Mouse (Mus musculus) CH12.LX (cell line): ENCODE measurements around the gene Lmod2. TPM values are rescaled to one million over a fixed set of nuclear protein-coding genes. Genes with fewer than 3 reads are reported as not detected.

Source experiments
- DNase-seq: peaks from one replicate; pipeline ENCODE4 v3.0.0-alpha.2; 2013; ENCODE audit errors: extremely low read depth
- H3K27ac ChIP-seq: 2 replicates; pipeline ENCODE4 v1.5.1; 2012; ENCODE audit warnings: low read depth, mild to moderate bottlenecking, control low read depth, moderate library complexity; ENCODE audit not compliant: insufficient read depth
- H3K27me3 ChIP-seq: replicated peaks from 2 replicates; pipeline ENCODE3; 2012; ENCODE audit warnings: inconsistent platforms
- H3K36me3 ChIP-seq, 2 experiments: replicated peaks in 1 of 2; 2 replicates each; pipeline versions ENCODE3 to v1.6.1; 2012; ENCODE audit warnings: inconsistent platforms in 1 of 2, low read length in 1 of 2, mild to moderate bottlenecking in 1 of 2, mixed read lengths in 1 of 2, moderate library complexity in 1 of 2; ENCODE audit not compliant: control insufficient read depth in 1 of 2, insufficient read depth in 1 of 2
- H3K4me1 ChIP-seq, 2 experiments: 2 replicates each; pipeline ENCODE4 v1.6.1; 2012; ENCODE audit warnings: inconsistent platforms in 1 of 2, moderate library complexity in 1 of 2; ENCODE audit not compliant: insufficient read depth in 2 of 2, control insufficient read depth in 1 of 2
- H3K4me2 ChIP-seq: 2 replicates; pipeline ENCODE4 v1.6.1; 2012; ENCODE audit warnings: low read depth, mild to moderate bottlenecking, control low read depth; ENCODE audit not compliant: poor library complexity, insufficient read depth, severe bottlenecking
- H3K4me3 ChIP-seq, 3 experiments: fragments of 150-350 bp in 1 of 3; sonication (generic) in 1 of 3; replicated peaks in 1 of 3; 2 replicates each; pipeline versions ENCODE3 to v1.5.1; 2011 to 2012; ENCODE audit warnings: low read depth in 2 of 3, low read length in 2 of 3, mild to moderate bottlenecking in 2 of 3, moderate library complexity in 2 of 3, control low read depth in 1 of 3, improper control_type of control experiment in 1 of 3, inconsistent platforms in 1 of 3, mixed read lengths in 1 of 3; ENCODE audit not compliant: poor library complexity in 1 of 3
- H3K79me2 ChIP-seq: replicated peaks from 2 replicates; pipeline ENCODE4 v1.6.1; 2012; ENCODE audit warnings: mild to moderate bottlenecking, moderate library complexity; ENCODE audit not compliant: control insufficient read depth, poor library complexity, insufficient read depth, severe bottlenecking; ENCODE audit errors: extremely low read depth
- H3K9ac ChIP-seq: 2 replicates; pipeline ENCODE4 v1.6.1; 2012; ENCODE audit warnings: low read depth, mild to moderate bottlenecking, control low read depth, moderate library complexity; ENCODE audit not compliant: insufficient read depth
- H3K9me3 ChIP-seq: replicated peaks from 2 replicates; pipeline ENCODE3; 2012; ENCODE audit warnings: low read length, inconsistent platforms, mixed read lengths
- BHLHE40 ChIP-seq: IDR thresholded peaks from 2 replicates; pipeline ENCODE4 v1.6.1; 2011; ENCODE audit warnings: mild to moderate bottlenecking, low read depth, low read length, improper control_type of control experiment
- CHD2 ChIP-seq: IDR thresholded peaks from 2 replicates; pipeline ENCODE4 v1.6.1; 2011; ENCODE audit warnings: low read length, improper control_type of control experiment
- CTCF ChIP-seq, 2 experiments: IDR thresholded peaks in 1 of 2; conservative IDR thresholded peaks in 1 of 2; 2 replicates each; pipeline ENCODE4 v1.5.1; 2011 to 2012; ENCODE audit warnings: low read depth in 2 of 2, low read length in 2 of 2, improper control_type of control experiment in 1 of 2, inconsistent platforms in 1 of 2, mild to moderate bottlenecking in 1 of 2, moderate library complexity in 1 of 2
- ELF1 ChIP-seq: IDR thresholded peaks from 2 replicates; pipeline ENCODE4 v1.6.1; 2014; ENCODE audit warnings: low read depth, mild to moderate bottlenecking, inconsistent platforms, low read length, improper control_type of control experiment
- EP300 ChIP-seq: IDR thresholded peaks from 2 replicates; pipeline ENCODE4 v1.6.1; 2011; ENCODE audit warnings: low read length, improper control_type of control experiment
- ETS1 ChIP-seq: conservative IDR thresholded peaks from 2 replicates; pipeline ENCODE4 v1.6.1; 2012; ENCODE audit warnings: low read depth, mild to moderate bottlenecking, inconsistent platforms, low read length, improper control_type of control experiment, moderate library complexity
- GABPA ChIP-seq: IDR thresholded peaks from 2 replicates; pipeline ENCODE4 v1.6.1; 2012; ENCODE audit warnings: low read depth, low read length, improper control_type of control experiment, inconsistent platforms; ENCODE audit not compliant: insufficient replicate concordance
- HCFC1 ChIP-seq: IDR thresholded peaks from 2 replicates; pipeline ENCODE4 v1.6.1; 2012; ENCODE audit warnings: low read depth, mild to moderate bottlenecking, inconsistent platforms, low read length, improper control_type of control experiment
- IRF4 ChIP-seq: IDR thresholded peaks from 2 replicates; pipeline ENCODE4 v1.6.1; 2014; ENCODE audit warnings: low read depth, mild to moderate bottlenecking, inconsistent platforms, low read length, improper control_type of control experiment
- JUN ChIP-seq: IDR thresholded peaks from 2 replicates; pipeline ENCODE4 v1.6.1; 2011; ENCODE audit warnings: low read depth, mild to moderate bottlenecking, low read length, improper control_type of control experiment, moderate library complexity; ENCODE audit not compliant: insufficient read depth
- KAT2A ChIP-seq: IDR thresholded peaks from 2 replicates; pipeline ENCODE4 v1.6.1; 2012; ENCODE audit warnings: low read length, improper control_type of control experiment, inconsistent platforms; ENCODE audit not compliant: insufficient replicate concordance
- MAFK ChIP-seq: IDR thresholded peaks from 2 replicates; pipeline ENCODE4 v1.6.1; 2011; ENCODE audit warnings: low read length, improper control_type of control experiment; ENCODE audit not compliant: insufficient replicate concordance
- MAZ ChIP-seq: IDR thresholded peaks from 2 replicates; pipeline ENCODE4 v1.6.1; 2012; ENCODE audit warnings: low read depth, mild to moderate bottlenecking, inconsistent platforms, low read length, improper control_type of control experiment, moderate library complexity
- MEF2A ChIP-seq: IDR thresholded peaks from 2 replicates; pipeline ENCODE4 v1.6.1; 2014; ENCODE audit warnings: low read depth, mild to moderate bottlenecking, inconsistent platforms, low read length, improper control_type of control experiment, borderline replicate concordance
- MXI1 ChIP-seq: IDR thresholded peaks from 2 replicates; pipeline ENCODE4 v1.6.1; 2011; ENCODE audit warnings: mild to moderate bottlenecking, low read depth, low read length, improper control_type of control experiment
- MYC ChIP-seq: IDR thresholded peaks from 2 replicates; pipeline ENCODE4 v1.6.1; 2011; ENCODE audit warnings: low read depth, mild to moderate bottlenecking, improper control_type of control experiment, low read length
- PAX5 ChIP-seq: IDR thresholded peaks from 2 replicates; pipeline ENCODE4 v1.6.1; 2012; ENCODE audit warnings: low read length, inconsistent platforms, mixed read lengths
- POLR2A ChIP-seq: IDR thresholded peaks from 2 replicates; pipeline ENCODE4 v1.6.1; 2011; ENCODE audit warnings: low read depth, mild to moderate bottlenecking, improper control_type of control experiment, low read length
- RAD21 ChIP-seq: IDR thresholded peaks from 2 replicates; pipeline ENCODE4 v1.6.1; 2011; ENCODE audit warnings: low read depth, mild to moderate bottlenecking, low read length, improper control_type of control experiment, moderate library complexity
- RCOR1 ChIP-seq: conservative IDR thresholded peaks from 2 replicates; pipeline ENCODE4 v1.6.1; 2012; ENCODE audit warnings: low read depth, mild to moderate bottlenecking, inconsistent platforms, low read length, improper control_type of control experiment
- SIN3A ChIP-seq: IDR thresholded peaks from 2 replicates; pipeline ENCODE4 v1.6.1; 2012; ENCODE audit warnings: low read length, improper control_type of control experiment, inconsistent platforms
- SMC3 ChIP-seq: IDR thresholded peaks from 2 replicates; pipeline ENCODE4 v1.6.1; 2011; ENCODE audit warnings: low read depth, low read length, improper control_type of control experiment
- TCF12 ChIP-seq: IDR thresholded peaks from 2 replicates; pipeline ENCODE4 v1.6.1; 2014; ENCODE audit warnings: low read depth, mild to moderate bottlenecking, inconsistent platforms, low read length, improper control_type of control experiment
- USF2 ChIP-seq: conservative IDR thresholded peaks from 2 replicates; pipeline ENCODE4 v1.6.1; 2011; ENCODE audit warnings: low read depth, low read length, improper control_type of control experiment
- ZC3H11A ChIP-seq: IDR thresholded peaks from 2 replicates; pipeline ENCODE4 v1.6.1; 2012; ENCODE audit warnings: low read depth, mild to moderate bottlenecking, inconsistent platforms, low read length, improper control_type of control experiment
- ZMIZ1 ChIP-seq: IDR thresholded peaks from 2 replicates; pipeline ENCODE4 v1.6.1; 2012; ENCODE audit warnings: low read depth, mild to moderate bottlenecking, inconsistent platforms, low read length, improper control_type of control experiment
- dilution Hi-C: fragments of 300-500 bp; cut with MboI; formaldehyde crosslinking; loops from 2 replicates; pipeline ENCODE4 v1.14.3; 2020; ENCODE audit warnings: low sequenced_read_pairs; ENCODE audit not compliant: extremely low pct_unique_long_range_greater_than_20kb, extremely low pct_ligation_motif_present
- in situ Hi-C: fragments of 300-500 bp; cut with MboI; formaldehyde crosslinking; loops from 3 replicates; pipeline ENCODE4 v1.14.3; 2019; ENCODE audit warnings: low sequenced_read_pairs, low pct_ligation_motif_present, low pct_unique_long_range_greater_than_20kb, mixed read lengths
- polyA plus RNA-seq: library from polyadenylated mRNA; unstranded; fragments of >175 nt; gene quantifications from 2 replicates; pipeline ENCODE4 v1.2.1, GENCODE M21; 2012; ENCODE audit warnings: low read depth; ENCODE audit not compliant: insufficient read length
- total RNA-seq, 2 experiments: library from RNA; depleted of rRNA; stranded (reverse); fragments of 300-350 nt in 1 of 2; fragments of >200 nt in 1 of 2; gene quantifications; 2 replicates each; pipeline ENCODE4 v1.2.3; 2012 to 2014

The Lmod2 gene
- total and polyA plus RNA-seq, 3 experiments = not detected

GRCm38 (mm10) chr6:24632061-24632460 lies 34.5 kb downstream of the Lmod2 start:
- H3K79me2 ChIP-seq = peaks cover 8% of the 10 kb centered on the region
- dilution Hi-C loops = no loop called here
- no peak overlapping the region for H3K9ac ChIP-seq
- DNase-seq = peak; percentile 29
- H3K27ac ChIP-seq = no peak overlapping the region
- H3K9me3 ChIP-seq = no peaks in the 10 kb centered on the region
- in situ Hi-C loops = no loop called here
- H3K4me1 ChIP-seq = peaks cover 0 to 12% of the 10 kb centered on the region in 2 experiments; a peak in 3 of 4 replicates
- H3K27me3 ChIP-seq = no peaks in the 10 kb centered on the region
- no peak overlapping the region for H3K4me2 ChIP-seq
- no peak for TF ChIP-seq POLR2A
- no peak for TF ChIP-seq RCOR1
- no peak for TF ChIP-seq TCF12
- TF ChIP-seq USF2 = no peak
- TF ChIP-seq ZC3H11A = no peak
- no peak for TF ChIP-seq JUN
- TF ChIP-seq RAD21 = no peak
- no peak for TF ChIP-seq GABPA
- TF ChIP-seq MAFK = no peak
- TF ChIP-seq BHLHE40 = no peak
- TF ChIP-seq CTCF (conservative IDR thresholded peaks at IDR 0.05 in 1 of 2, IDR thresholded peaks at IDR 0.05 in 1 of 2; ENCODE audit: low read depth in 2 of 2, low read length in 2 of 2) = no peak
- TF ChIP-seq ELF1 = no peak
- TF ChIP-seq EP300 = no peak
- peaks cover 13 to 44% of the 10 kb centered on the region in 2 experiments for H3K36me3 ChIP-seq
- no peak overlapping the region for H3K4me3 ChIP-seq

- dilution Hi-C loops (no loop called here), in situ Hi-C loops (no loop called here)
- H3K27me3 ChIP-seq = no peaks in the 10 kb centered on the region
- no peak overlapping the region for H3K9ac ChIP-seq
- TF ChIP-seq ETS1 = no peak
- peaks cover 13 to 50% of the 10 kb centered on the region in 2 experiments for H3K36me3 ChIP-seq
- no peak overlapping the region for H3K27ac ChIP-seq
- H3K9me3 ChIP-seq = no peaks in the 10 kb centered on the region
- H3K4me1 ChIP-seq = peaks cover 0 to 12% of the 10 kb centered on the region in 2 experiments; a peak in 3 of 4 replicates
- no peak for DNase-seq
- H3K4me3 ChIP-seq = no peak overlapping the region
- H3K4me2 ChIP-seq = no peak overlapping the region
- peaks cover 8% of the 10 kb centered on the region for H3K79me2 ChIP-seq
Measured at GRCm38 (mm10) chr6:24634065-24634464, 36.5 kb downstream of the Lmod2 start.

- peaks cover 10% of the 10 kb centered on the region for H3K79me2 ChIP-seq
- H3K36me3 ChIP-seq = peaks cover 13 to 51% of the 10 kb centered on the region in 2 experiments
Measured at GRCm38 (mm10) chr6:24635814-24636213, 38.3 kb downstream of the Lmod2 start.

More at GRCm38 (mm10) chr6:24635814-24636213, 38.3 kb downstream of the Lmod2 start:
- no peak overlapping the region for H3K9ac ChIP-seq
- H3K4me1 ChIP-seq = peaks cover 0 to 12% of the 10 kb centered on the region in 2 experiments; a peak in 3 of 4 replicates
- in situ Hi-C loops (no loop called here), dilution Hi-C loops (no loop called here)
- no peak overlapping the region for H3K4me3 ChIP-seq
- H3K27ac ChIP-seq = no peak overlapping the region
- H3K27me3 ChIP-seq = no peaks in the 10 kb centered on the region
- DNase-seq = no peak
- H3K4me2 ChIP-seq = no peak overlapping the region
- no peaks in the 10 kb centered on the region for H3K9me3 ChIP-seq
- TF ChIP-seq IRF4 = no peak
- no peak for TF ChIP-seq SMC3
- TF ChIP-seq SIN3A = no peak
- no peak for TF ChIP-seq MEF2A
- no peak for TF ChIP-seq RAD21
- no peak for TF ChIP-seq USF2
- TF ChIP-seq EP300 = no peak
- no peak for TF ChIP-seq RCOR1
- no peak for TF ChIP-seq ELF1
- TF ChIP-seq ZC3H11A = no peak
- no peak for TF ChIP-seq MAZ
- no peak for TF ChIP-seq MXI1
- TF ChIP-seq PAX5 = no peak
- no peak for TF ChIP-seq MYC
- TF ChIP-seq HCFC1 = no peak
- no peak for TF ChIP-seq CHD2
- no peak for TF ChIP-seq CTCF (conservative IDR thresholded peaks at IDR 0.05 in 1 of 2, IDR thresholded peaks at IDR 0.05 in 1 of 2; ENCODE audit: low read depth in 2 of 2, low read length in 2 of 2)
- no peak for TF ChIP-seq ZMIZ1
- TF ChIP-seq KAT2A = no peak
